Mouse (Mus musculus) v-Abl transformed pro-B cells (cell line): ENCODE measurements at regions not wholly inside any gene's neighbourhood (a gene's known extent, or its start where the extent isn't known, plus 50 kb on each side); places are given as distances from the start of the nearest gene placed in this dataset.

Experiments used
- in situ Hi-C, 2 experiments: fragments of 400-800 bp; cut with MboI; formaldehyde crosslinking; loops; one replicate each; pipeline ENCODE4 v1.15.1; 2025; ENCODE audit not compliant: unreplicated experiment in 2 of 2

GRCm38 (mm10) chr10:97189696-97190095 lies 289.7 kb upstream of the Dcn start:
- in situ Hi-C loops = no loop called here

DNA sequence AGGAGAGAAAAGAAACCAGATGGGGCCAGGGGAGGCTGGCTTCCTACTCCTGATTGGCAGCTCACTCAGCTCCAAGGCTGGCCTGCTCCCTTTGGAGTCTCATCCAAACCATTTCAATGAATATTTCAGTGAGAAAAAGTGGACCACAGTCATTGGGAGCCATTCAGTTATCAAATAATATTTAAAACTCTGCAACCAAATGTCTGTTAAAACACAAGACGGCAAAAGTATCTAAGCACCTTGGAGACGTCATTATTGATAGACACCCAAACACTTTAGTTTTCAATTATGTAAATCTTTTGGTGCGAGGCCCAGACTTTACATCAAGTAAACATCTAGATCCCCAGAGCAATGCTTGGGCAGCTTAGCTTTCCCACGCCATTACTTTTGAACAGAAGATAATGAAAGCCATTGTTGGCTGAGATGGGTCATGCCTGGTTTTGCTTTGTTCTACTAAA lies 268.1 kb upstream of the Dcn start:
- in situ Hi-C loops = no loop called here

DNA sequence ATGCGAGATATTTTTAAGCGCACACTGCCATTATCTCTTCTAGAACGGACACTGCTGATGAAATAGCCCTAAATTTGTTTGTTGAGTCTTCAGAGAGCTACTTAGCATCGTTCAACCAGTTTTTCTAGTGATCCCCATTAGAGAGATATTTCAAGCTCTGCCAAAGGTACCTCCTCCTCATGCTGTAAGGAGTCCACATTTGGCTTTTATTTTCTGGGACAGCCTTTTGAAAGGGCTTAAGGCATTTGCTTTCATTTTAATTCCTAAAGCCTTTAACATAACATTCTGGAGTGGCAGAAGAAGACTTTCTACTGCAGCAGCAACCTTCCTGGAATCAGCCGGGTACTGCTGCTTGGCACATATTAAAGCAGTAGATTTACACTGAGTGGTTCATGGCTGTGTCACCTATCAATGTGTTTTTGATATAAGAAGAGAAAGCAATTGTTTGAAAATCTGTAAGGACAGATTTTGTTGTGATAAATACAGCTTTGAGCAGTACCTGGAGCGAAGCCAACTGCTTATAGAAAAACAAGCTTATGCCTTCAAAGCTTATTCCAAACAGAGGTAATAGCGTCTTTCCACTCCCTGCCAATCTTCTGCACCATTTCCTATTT lies 267.5 kb upstream of the Dcn start:
- in situ Hi-C loops = no loop called here

DNA sequence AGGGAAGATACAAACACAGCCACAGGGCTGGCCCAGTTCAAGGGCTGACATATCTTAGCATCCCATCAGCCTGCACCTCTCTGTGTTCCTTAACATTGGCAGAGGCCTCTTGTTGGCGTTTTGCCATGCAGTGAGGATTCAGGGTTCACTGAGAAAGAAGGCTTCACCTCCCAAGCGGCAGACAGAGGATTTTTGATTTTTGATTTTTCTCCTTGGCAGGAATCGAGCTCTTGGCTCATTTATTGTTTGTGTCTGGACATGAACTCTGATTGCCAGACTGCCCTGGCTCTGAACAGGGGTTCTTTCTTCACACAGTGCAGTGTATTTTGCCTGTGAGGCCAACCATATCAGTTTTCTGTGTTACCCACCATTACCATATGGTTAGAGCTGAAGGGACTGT lies 259.9 kb upstream of the Dcn start:
- in situ Hi-C loops = no loop called here

- in situ Hi-C loops = no loop called here
These were observed 259.0 kb upstream of the Dcn start for GRCm38 (mm10) chr10:97220431-97220830.

GRCm38 (mm10) chr10:97235631-97236030 lies 243.8 kb upstream of the Dcn start:
- in situ Hi-C loops = no loop called here

GRCm38 (mm10) chr10:97241476-97241875 lies 237.9 kb upstream of the Dcn start:
- in situ Hi-C loops = no loop called here

DNA sequence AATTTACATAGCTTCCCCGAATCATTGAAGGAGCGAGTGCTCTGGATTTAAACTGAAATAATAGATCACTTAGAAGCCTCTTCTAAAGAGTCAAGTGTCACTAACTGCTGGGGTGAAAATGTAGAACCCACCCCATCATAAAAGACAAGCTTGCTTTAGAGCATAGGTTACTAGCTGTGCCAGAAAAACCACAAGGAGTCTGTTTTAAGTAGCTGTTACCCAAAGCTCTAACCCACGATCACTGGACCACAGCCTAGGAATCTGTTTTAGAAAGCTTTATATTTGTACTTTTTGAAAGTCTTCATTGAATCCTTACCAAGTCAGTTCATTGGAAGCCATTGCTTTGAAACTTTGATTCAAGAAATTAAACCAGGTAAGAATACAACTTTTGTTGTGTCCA lies 233.7 kb upstream of the Dcn start:
- in situ Hi-C loops = no loop called here

- in situ Hi-C loops = no loop called here
These were observed 230.9 kb upstream of the Dcn start for GRCm38 (mm10) chr10:97248522-97248921.

DNA sequence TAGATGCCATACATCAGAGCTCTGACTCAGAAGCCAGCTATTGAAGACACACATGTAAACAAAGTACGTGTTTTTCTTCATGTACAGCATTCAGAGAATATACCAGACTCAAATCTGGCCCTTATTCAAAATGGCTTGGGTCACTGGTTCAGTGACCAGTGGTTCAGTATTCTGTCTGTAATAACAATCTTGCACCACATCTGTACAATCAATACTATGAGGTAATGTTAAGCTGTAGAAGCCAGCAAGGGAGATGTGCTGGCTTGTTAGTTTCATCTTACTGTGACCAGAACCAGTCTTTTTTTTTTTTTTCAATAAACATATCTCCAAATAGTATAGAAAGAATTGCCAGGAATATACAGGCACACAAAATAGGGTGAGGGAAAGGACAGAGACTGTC lies 229.6 kb upstream of the Dcn start:
- in situ Hi-C loops = no loop called here

DNA sequence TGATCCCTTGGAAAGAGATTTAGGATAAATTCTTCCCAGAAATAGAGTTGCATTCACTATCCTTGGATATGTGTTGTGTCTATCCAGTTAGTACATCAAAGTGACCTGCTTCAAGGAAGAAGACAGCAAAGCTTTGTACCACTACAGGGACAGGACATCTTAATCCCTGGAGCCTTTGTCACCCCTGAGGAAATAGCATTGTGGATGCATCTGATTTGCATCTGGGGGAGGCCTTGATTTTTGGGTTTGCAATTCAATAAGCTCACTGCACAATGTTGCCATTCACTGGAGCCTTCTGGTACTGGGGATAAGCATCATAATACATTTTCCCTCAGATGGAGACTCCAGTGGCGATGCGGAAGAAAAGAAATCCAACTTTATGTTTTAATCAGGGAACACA lies 229.2 kb upstream of the Dcn start:
- in situ Hi-C loops = no loop called here

- in situ Hi-C loops = no loop called here
These were observed 213.4 kb upstream of the Dcn start for GRCm38 (mm10) chr10:97265959-97266517.

DNA sequence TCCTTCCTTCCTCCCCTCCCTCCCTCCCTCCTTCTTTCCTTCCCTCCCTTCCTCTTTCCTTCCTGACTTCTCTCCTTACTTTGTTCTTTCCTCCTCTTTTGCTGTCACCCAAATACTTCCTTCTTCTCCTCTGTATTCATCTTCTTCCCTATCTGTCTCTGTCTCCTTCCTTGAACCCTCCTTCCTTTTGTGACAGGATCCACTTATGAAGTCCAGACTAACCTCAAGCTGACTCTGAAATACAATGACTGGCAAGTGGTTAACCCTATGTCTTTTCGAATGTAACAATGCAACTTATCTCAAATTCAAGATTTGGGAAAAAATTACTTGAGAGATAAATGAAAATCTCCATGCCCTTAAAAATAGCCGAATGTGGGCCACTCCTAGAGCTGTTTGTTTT lies 197.0 kb upstream of the Dcn start:
- in situ Hi-C loops = no loop called here

- in situ Hi-C loops = no loop called here
These were observed 196.4 kb upstream of the Dcn start for GRCm38 (mm10) chr10:97282841-97283496.

DNA sequence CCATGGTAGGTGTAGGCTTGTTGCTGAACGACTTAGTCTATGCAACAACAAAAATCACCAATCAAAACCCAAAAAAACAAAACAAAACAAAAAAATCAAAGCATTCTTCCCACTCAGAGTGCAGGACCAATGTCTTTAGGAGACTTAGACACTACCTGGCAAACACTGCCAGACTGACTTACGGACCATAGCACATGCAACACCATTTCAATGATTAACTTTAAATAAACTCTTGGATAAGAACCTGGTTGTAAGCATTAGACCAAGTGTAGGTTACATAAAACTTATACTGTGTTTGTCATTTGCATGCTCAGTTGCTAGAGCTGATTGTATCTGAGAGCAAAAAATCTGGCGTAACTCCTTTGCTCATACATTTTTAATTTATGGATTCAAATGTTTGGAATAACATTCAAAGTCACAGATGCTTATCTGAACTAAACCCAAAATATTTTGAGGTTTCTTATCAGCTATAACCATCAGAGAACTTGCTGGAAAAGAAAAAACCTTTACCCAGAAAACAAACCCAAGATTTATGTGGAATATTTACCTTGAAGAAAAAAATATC lies 174.5 kb upstream of the Dcn start:
- in situ Hi-C loops = loop anchor here in 1 of 2 experiments (10.0 kb wide), 2 partner anchors 140 to 350 kb away; no protein-coding TSS in a partner anchor

DNA sequence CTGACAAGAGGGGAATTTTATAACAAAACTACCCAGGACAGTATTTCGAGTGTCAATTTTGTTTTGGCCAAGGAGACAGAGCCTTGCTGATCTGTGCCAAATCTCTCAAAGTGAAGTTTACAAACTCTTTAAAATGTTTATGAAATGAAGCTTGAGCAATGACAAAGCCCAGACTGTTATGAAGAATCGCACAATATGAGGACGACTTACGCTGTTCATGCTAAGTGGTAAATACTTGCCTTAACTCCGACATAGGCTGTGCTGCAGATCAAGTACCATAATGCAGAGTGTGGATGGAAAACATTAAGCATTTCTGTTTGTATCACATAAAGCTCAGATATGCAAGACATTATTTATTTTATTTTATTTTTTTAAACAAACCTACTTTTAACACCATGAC lies 169.8 kb upstream of the Dcn start:
- in situ Hi-C loops = loop anchor here in 1 of 2 experiments (10.0 kb wide), 2 partner anchors 145 to 355 kb away; no protein-coding TSS in a partner anchor

DNA sequence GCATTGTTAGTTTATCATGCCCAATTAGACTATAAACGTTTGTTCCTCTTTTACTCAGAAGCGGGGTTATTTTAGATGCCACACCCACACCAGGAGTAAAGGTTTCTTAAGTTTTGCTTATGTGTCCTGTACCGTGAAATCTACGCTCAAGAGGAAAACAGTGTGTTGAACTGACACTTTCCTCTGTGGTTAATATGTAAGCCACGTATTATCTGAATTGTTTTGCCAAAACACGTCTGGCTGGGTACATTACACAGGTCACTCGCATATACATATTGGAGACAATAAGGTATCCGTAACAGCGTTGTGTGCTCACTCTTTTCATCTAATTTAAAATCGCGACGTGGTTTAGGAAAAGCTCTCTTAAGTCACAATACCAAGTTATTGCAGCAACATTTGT lies 166.9 kb upstream of the Dcn start:
- in situ Hi-C loops = loop anchor here (5.0 to 10.0 kb wide), 7 partner anchors 378 to 1180 kb away; partner anchors contain the start of gene Btg1 (in 2 of the 2)

DNA sequence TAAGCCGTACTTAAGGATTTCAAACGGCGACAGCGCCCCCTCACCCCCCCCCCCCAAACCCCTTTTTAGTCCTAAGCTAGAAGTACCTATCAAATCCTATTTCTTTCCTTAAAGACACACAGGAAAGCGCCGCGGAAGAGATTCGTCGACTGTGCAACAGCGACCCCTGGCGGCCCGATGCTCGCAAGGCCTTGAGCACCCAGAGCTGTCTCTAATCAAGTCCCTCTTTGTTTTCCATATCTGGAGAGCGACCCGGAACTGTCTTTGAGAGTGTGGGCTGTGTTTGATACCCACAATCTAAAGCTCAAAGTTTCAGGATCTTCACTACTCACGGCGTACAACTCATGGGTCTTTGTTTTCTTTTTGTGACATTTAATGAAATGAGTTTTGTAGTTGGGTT lies 166.4 kb upstream of the Dcn start:
- in situ Hi-C loops = loop anchor here (5.0 to 10.0 kb wide), 7 partner anchors 378 to 1181 kb away; partner anchors contain the start of gene Btg1 (in 2 of the 2)

DNA sequence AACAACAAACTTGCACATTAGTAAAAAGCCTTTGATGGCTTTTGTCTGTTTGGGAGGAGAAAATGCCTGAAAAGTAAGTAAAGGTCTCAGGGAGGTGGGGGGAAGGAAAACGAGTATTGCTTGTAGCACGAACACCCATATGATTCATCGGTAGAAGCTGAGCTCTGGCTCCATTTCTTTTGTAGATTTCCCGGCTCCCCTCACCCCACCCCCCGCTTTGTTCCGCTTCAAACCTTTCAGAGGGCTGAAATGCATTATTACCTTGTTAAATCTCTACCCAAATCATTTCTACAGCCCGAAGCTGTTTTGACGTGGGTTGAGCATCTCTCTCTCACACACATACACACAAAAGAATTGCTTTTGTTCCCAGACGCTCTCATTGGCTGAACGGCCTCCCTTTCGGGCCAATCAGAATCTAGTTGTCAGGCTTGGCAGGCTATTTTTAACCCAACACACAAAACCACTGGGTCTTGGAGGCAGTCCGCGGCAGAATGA lies 166.0 kb upstream of the Dcn start:
- in situ Hi-C loops = loop anchor here (5.0 to 10.0 kb wide), 7 partner anchors 379 to 1181 kb away; partner anchors contain the start of gene Btg1 (in 2 of the 2)

DNA sequence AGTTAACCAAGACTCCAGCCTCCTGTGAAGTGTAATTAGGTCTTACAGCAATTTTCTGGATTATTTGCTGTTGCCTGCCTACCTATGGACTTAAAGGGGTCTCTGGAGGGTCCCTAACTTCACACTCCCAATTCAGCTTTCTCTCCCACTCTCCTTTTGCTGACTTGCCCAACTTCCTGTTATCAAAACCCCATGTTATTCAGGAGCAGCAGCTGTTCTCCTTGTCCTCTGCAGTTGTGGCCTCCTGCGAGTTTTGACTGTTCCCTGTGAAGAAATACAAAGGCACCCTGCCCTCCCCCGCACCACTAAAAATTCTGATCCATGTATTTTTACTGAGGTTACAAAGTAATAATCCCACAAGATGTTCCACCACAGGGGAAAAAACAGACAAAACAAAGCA lies 146.8 kb upstream of the Dcn start:
- in situ Hi-C loops = loop anchor here in 1 of 2 experiments (5.0 to 25.0 kb wide), 2 partner anchors 1000 to 1445 kb away; no protein-coding TSS in a partner anchor

GRCm38 (mm10) chr10:97334044-97334443 lies 145.4 kb upstream of the Dcn start:
- in situ Hi-C loops = loop anchor here in 1 of 2 experiments (5.0 to 25.0 kb wide), 2 partner anchors 1002 to 1447 kb away; no protein-coding TSS in a partner anchor
